Mouse (Mus musculus) spleen, adult 18-20 months (tissue): Measurements from ENCODE around the gene Uspl1.

Source experiments
- DNase-seq, 2 experiments: peaks; one replicate each; pipeline ENCODE4 v3.0.0; 2022; ENCODE audit warnings: mixed read lengths in 2 of 2

Uspl1 gene

GRCm38 (mm10) chr5:149261866-149262265, 77.7 kb downstream of the Uspl1 start:
- peak in 1 of 2 experiments; percentile 41 for DNase-seq

GRCm38 (mm10) chr5:149264405-149264804, 80.3 kb downstream of the Uspl1 start, which contains the start of gene Alox5ap:
Alox5ap (plus strand) TSS chr5:149264767.
- DNase-seq, result no peak

GRCm38 (mm10) chr5:149264878-149265279, 80.7 kb downstream of the Uspl1 start:
- peak; percentile 37 to 51 for DNase-seq
